Mouse (Mus musculus) ovary, postnatal 10 days (tissue): ENCODE measurements around the gene Lpp.

Experiments
- DNase-seq: peaks from one replicate; pipeline ENCODE4 v3.0.0; 2022; ENCODE audit warnings: low spot score

Gene Lpp

GRCm38 (mm10) chr16:24438438-24438837 is 45.1 kb downstream of the Lpp start:
- DNase-seq: no peak

DNA sequence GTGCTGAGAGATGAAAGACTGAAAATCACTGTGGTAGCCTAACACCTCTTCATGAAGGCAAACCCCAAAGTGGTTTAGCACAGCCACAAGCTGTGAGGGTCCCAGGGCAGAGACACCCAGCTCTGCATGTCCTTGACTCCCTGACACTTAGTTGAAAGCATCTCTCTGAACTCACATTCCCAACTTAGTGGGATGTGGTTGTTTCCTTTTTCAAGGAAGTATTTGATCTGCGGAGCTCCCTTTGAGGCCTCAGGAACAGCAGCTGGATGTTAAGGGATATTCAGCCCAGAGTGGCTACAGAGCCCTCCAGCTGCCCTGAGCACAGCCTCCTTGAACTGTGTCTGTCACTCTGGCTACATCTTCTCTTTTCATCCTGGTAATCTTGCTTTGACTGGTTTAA is 48.0 kb downstream of the Lpp start:
- DNase-seq: no peak

DNA sequence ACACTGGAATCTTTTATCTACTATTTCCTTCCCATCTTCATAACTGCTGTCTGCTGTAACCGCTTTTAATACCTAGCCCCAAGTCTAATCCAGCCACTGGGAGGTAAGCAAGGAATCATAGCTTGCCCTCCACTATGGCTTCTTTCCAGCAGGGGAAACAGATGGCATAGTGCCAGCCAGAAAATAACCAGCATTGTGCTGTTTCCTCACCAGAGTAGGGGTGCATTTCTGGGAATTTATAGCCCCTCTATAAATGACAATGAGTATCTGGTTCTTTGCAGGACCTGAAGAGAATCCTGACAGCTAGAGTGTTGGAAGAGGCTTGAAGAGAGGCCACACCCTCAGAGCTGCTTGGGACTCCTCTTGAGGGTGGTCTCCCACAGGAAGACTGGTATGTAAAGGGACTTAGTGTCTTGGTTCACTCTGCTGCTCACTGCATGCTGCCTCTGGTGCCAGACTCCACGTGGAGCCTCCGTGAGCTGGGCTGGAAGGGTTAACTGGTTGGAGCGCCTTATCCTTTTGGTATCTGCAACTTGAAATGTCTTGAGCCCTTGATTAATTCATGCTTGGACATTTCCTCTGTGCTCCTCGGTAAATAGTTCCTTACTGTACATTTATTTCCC is 49.3 kb downstream of the Lpp start:
- no peak for DNase-seq

- no peak for DNase-seq
Observed at GRCm38 (mm10) chr16:24443123-24443515, 49.8 kb downstream of the Lpp start.

DNA sequence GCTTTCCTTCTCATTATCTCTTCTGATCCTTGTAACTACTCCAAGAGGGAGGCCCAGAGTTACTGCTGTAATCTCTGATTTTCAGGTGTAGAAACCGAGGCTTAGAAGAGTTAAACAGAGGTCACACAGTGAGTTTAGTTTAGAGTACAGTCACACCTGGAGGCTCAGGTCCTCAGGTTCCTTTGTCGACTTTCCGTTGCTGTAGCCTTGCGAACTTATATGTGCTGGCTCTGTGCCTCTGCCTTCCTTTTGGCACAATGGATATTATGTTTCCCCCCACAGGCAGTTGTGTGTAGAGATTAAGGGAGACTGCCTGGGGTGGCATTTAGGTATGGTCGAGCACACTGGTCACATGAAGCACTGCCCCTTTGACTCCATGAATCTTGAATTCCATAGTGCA is 50.2 kb downstream of the Lpp start:
- DNase-seq: no peak

DNA sequence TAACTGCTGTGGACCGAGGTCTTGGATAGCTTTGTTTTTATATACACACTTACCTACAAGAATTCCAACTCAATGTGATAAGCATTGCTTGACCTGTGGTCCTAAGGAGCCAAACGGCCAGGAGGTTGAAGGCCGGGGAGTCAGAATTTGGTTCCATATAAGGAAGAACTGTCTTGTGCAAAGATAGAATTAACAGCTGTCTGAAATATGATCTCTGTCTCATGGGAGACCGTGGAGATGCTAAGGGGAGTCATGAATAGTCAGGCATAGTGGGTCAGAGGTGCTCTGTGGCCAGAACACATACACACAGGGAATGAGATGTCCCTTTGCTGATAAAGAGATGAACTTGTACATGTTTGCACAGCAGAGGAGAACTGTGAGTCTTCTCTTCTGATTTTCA is 51.5 kb downstream of the Lpp start:
- no peak for DNase-seq

GRCm38 (mm10) chr16:24445473-24445872 is 52.2 kb downstream of the Lpp start:
- DNase-seq: no peak

GRCm38 (mm10) chr16:24446449-24446848 is 53.1 kb downstream of the Lpp start:
- no peak for DNase-seq

DNA sequence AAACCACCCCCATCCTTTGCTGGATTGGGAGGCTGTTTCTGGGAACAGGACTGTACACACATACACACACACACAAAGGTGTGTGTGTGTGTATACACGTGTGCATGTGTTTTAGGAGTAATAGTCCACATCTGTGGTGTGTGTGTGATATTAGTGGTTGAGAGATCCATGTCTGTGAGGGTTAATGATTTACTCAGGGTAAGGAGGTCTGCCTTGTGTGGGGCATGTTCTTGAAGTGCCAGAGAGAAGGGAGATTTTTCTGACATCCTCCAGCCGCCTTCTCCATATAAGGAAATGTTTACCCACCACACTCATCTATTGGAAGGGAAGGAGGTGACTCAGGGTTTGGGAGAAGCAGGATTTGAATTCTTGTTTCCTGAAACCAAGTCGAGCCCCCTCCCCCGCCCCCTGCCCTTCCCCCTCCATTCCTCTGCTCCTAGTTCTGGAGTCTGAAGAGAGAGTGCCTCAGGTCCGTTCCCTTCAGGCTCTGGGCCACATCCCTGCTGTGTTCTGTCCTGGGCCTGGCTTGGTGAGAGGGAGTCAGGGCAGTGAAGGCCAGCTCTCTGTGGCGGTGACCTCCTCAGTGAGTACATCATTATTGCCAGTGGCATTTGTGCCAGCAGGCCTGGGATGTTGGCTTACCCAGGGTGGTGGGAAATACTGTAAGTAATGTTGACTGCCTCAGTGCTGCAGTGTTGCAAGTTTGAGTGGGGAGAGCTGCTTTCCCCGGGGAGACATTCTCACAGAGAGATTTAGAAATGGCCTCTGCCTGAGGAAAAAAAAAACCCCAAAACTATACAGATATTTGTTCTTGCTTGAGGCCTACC is 54.6 kb downstream of the Lpp start:
- no peak for DNase-seq

- DNase-seq: no peak
Observed at GRCm38 (mm10) chr16:24448493-24448845, 55.2 kb downstream of the Lpp start.

DNA sequence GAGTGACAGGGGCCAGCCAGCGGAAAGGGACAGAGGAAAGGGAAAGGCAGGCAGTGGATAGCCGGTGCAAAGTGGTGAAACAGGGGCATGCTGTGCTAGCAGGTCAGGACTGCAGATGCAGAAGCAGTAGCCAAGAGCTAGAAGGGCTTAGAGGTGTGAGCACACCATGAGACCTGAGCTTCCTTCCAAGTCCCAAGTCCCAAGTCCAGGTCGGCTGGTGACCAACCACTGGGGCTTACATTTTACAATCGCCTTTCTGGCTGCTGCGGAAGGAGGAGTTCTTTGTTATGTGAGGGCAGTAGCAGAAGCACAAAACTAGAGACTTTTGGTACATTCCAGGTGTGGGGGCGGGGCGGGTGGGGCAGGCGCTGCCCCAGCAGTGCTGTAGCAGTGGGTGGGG is 56.5 kb downstream of the Lpp start:
- DNase-seq: no peak

- DNase-seq: no peak
Observed at GRCm38 (mm10) chr16:24450256-24450655, 56.9 kb downstream of the Lpp start.

DNA sequence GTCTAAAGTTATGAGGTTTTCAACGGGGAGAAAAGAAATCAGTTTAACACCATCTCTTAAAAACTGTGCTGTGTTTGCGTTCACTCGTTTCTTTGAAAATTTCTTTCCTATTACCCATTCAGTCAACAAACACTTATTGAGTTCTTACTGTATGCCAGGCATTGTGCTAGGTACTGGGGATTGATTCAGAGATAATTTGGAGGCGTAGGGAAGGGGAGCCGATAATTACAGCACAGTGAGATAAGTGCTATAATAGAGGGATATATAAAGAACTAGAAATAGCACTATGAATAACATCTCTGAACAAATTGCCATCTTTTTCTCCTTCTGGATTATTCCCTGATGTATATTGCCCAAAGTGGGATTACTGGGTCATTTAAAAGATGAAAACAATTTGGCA is 57.8 kb downstream of the Lpp start:
- DNase-seq: no peak

DNA sequence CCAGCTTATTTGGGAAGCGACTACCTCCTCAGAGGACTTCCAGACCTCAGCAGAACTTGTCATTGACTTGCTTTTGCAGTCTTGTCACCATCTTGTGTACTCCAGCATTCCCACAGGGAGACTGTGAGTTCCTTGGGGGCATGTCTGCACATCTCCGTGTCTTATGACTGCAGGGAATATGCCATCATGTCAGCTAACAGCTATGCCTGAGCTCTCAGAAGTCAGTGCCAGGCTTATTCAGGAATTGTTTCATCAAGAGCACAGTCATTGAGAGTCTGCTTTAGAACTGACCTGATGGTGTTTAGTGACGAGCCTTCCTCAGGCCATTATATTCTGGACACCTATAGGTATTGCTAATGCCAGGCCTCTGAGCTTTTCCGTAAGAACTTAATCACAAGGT is 60.2 kb downstream of the Lpp start:
- no peak for DNase-seq

GRCm38 (mm10) chr16:24454493-24454892 is 61.2 kb downstream of the Lpp start:
- no peak for DNase-seq

DNA sequence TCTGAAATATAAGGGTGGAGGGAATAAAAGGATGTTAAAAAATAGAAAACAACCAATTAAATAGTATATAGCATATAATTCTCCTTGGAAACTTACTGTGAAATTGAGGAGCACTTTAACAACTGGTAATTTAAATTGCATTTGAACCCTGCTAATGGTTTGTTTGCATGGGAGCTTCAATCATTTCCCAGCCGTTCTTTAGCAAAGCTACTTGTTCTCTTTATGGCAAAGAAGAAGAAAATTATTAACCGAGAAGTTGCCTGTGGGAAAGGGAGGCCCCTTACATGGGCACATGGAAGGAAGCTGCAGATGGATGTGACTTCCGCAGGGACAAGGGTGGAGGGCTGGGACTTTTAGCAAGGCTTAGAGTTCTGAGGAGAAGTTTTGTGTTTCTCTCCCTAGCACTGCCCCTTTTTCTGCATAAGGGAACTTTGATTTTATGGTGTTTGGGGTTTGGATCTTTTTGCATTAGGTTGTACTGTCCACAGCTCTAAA is 62.1 kb downstream of the Lpp start:
- no peak for DNase-seq

DNA sequence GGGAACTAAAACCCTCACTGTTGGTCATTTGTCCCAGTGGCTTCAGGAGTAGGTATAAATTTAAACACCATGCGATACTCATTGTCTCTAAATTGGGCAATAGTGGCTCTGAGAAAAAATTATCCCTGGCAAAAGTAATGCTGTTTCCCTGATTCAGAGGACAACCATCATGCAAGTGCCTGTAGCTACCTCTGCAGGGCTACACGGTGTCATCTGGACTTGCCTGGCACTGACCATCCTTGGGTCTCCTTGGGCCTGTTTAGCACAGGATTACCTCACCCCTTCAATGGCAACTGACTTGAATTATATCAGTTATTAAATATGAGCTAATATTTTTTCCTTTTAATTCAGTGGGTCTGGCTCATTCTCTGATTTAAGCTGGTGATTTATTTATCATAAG is 70.5 kb downstream of the Lpp start:
- no peak for DNase-seq

GRCm38 (mm10) chr16:24464436-24464835 is 71.1 kb downstream of the Lpp start:
- no peak for DNase-seq

GRCm38 (mm10) chr16:24465633-24466032 is 72.3 kb downstream of the Lpp start:
- no peak for DNase-seq

- no peak for DNase-seq
Observed at GRCm38 (mm10) chr16:24467544-24468290, 74.4 kb downstream of the Lpp start.

DNA sequence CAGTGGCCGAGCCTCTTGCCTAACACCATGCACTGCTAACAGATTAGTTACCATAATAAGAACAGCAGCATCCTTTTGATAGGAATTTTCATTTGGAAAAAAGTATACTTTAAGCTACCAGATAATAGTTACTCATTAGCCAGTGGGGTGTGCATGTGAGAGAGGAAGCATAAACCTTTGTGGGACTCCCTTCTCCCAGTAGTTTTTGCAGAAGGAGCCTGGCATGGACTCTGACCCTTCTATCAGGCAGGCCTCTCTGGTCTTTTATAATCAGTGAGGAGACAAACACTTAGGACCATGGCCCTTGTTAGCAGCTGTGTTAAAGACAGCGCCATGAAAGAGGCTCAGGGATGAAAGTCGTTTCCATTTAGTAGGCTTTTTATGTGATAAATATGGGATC is 76.0 kb downstream of the Lpp start:
- DNase-seq: no peak

DNA sequence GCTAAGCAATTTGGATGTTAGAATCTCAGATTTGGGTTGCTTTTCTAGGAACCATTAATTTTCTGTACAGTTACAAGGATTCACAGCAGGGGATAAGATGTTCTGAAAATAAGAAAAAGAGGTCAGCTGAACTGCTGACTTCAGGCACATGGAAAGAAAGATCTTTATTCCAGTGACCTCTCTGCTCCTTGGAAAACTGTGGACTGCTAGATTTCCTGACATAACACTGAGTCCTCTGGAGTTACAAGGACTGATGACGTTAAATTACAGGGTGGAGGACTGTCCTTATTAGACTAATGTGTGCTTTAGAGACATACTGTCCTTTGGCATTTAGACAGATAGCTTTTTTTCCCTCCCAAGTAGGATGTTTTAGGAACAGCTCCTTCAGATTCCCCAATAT is 77.3 kb downstream of the Lpp start:
- no peak for DNase-seq

- no peak for DNase-seq
Observed at GRCm38 (mm10) chr16:24471029-24471428, 77.7 kb downstream of the Lpp start.
